Mouse (Mus musculus) C2C12 (cell line): ENCODE data around the gene Cxcr1.

ENCODE experiments used
- CTCF ChIP-seq: IDR thresholded peaks from one replicate; pipeline ENCODE4 v1.5.1; 2011; ENCODE audit not compliant: control insufficient read depth, insufficient read depth, insufficient read length
- MAX ChIP-seq: IDR thresholded peaks from one replicate; pipeline ENCODE4 v1.6.1; 2011; ENCODE audit warnings: mild to moderate bottlenecking, control low read depth
- MYOD1 ChIP-seq: IDR thresholded peaks from one replicate; pipeline ENCODE4 v1.6.1; 2011; ENCODE audit warnings: low read depth; ENCODE audit not compliant: control insufficient read depth, insufficient read length
- USF1 ChIP-seq: IDR thresholded peaks from one replicate; pipeline ENCODE4 v1.6.1; 2011; ENCODE audit warnings: low read depth, mild to moderate bottlenecking, control low read depth, moderate library complexity

DNA sequence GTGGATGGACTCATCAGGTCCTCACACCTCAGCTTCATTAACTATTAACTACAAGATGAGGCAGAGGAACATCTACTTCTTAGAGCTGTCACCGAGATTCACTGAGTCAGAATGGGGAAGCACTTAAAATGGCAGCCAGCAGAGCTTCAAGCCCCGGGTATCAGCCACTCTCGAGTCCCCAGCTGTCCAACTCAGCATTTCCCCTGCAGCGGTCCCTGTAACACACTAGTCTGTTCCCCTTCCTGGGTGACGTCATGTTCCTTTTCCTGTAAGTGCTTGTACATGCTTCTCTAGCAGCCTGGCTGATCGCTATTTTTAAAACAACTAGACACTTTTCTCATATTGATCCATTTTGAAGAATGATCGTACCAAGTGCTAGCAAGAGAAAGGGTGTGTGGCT is 32.9 kb upstream of the Cxcr1 start:
- TF ChIP-seq USF1 (no peak), CTCF (no peak), MYOD1 (no peak), MAX (no peak)
